9 mouse cellular contexts compared by ENCODE assay signal in genomic region chr6:52840589-52841044, GRCm38 (mm10).
DNase-seq lines count a peak whose midpoint lies in the region; ATAC-seq and TF ChIP-seq lines count a peak whose summit lies in the region.
"Had no signal": no experiment of that assay in that cellular context is flagged by ENCODE, and none has a peak within 500 bp of the region (broad histone marks: within the 10 kb centered on the region; RNA-seq: fewer than 3 reads in every experiment).

No protein-coding gene starts in this region.

- H3ac ChIP-seq in myocyte (ENCODE audit: control insufficient read depth, insufficient read length), result no peak overlapping the region

- no peaks in the 10 kb centered on the region for H3K9me3 ChIP-seq in embryonic facial prominence, embryonic 15.5 days (replicated peaks)

- DNase-seq in left cerebral cortex, postnatal 4 days, result peak; percentile 86
- DNase-seq in left cerebral cortex, postnatal 10 days (ENCODE audit: extremely low spot score in 1 of 2, low spot score in 2 of 2), result no peak
- peak; percentile 42 for DNase-seq in heart, postnatal 4 days
- no peak for DNase-seq in lung, postnatal 10 days
- DNase-seq in adrenal gland, postnatal 25 days, result no peak
- no peak for DNase-seq in frontal cortex, postnatal 25 days (ENCODE audit: low spot score in 2 of 2)
- DNase-seq: cerebellum, adult 9-10 months had no signal

- peak; percentile 52; the same call in 1 of the 2 replicates for ATAC-seq in embryonic facial prominence, embryonic 15.5 days (ENCODE audit: insufficient number of reproducible peaks, low FRiP score, low TSS enrichment, low read depth)

- no peaks in the 10 kb centered on the region for H3K79me2 ChIP-seq in myocyte (ENCODE audit: control insufficient read depth, insufficient read depth)

- H3K4me1 ChIP-seq in embryonic facial prominence, embryonic 15.5 days, result peaks cover 26% of the 10 kb centered on the region

- H3K36me3 ChIP-seq in embryonic facial prominence, embryonic 15.5 days, result no peaks in the 10 kb centered on the region
- no peaks in the 10 kb centered on the region for H3K36me3 ChIP-seq in myocyte (ENCODE audit: control insufficient read depth, insufficient read depth)

- intact Hi-C loops in left cerebral cortex, postnatal 4 days (cut with DNase I), result no loop called here
- intact Hi-C loops in left cerebral cortex, postnatal 10 days (cut with DNase I), result loop anchor here (5.0 kb wide), 1 partner anchor 77 kb away; no protein-coding TSS in a partner anchor

- H3K9ac ChIP-seq in embryonic facial prominence, embryonic 15.5 days, result no peak overlapping the region

- no peaks in the 10 kb centered on the region for H3K27me3 ChIP-seq in embryonic facial prominence, embryonic 15.5 days
- H3K27me3 ChIP-seq in myocyte (ENCODE audit: control insufficient read depth, insufficient read depth, insufficient read length), result no peaks in the 10 kb centered on the region

- no peak for TF ChIP-seq POLR2A in myocyte (IDR thresholded peaks at IDR 0.05; ENCODE audit: insufficient read length, low read depth)

- WGBS in embryonic facial prominence, embryonic 15.5 days, result 28% methylated on average over 9 of the region's 9 CpGs

- no peak overlapping the region for H3K4me3 ChIP-seq in embryonic facial prominence, embryonic 15.5 days (replicated peaks)
- H3K4me3 ChIP-seq in myocyte, result no peak overlapping the region

- H3K4me2 ChIP-seq in embryonic facial prominence, embryonic 15.5 days (replicated peaks), result no peak overlapping the region
- H3K4me2 ChIP-seq in myocyte (ENCODE audit: low read depth), result peak overlapping the region; percentile 55

- H3K27ac ChIP-seq in embryonic facial prominence, embryonic 15.5 days (replicated peaks), result peak overlapping the region; percentile 45; the same call in 1 of the 2 replicates

TF ChIP-seq in myocyte, 11 proteins besides CTCF, POLR2A, EP300 and RAD21:
- TF ChIP-seq MAX (IDR thresholded peaks at IDR 0.05; ENCODE audit: low read depth) (no peak), TCF3 (IDR thresholded peaks at IDR 0.05; ENCODE audit: insufficient read length, low read depth) (peak; percentile 54), REST (IDR thresholded peaks at IDR 0.05; ENCODE audit: insufficient read depth, insufficient read length) (no peak), E2F4 (IDR thresholded peaks at IDR 0.05; ENCODE audit: insufficient read depth) (no peak), MYOG (IDR thresholded peaks at IDR 0.05; ENCODE audit: control insufficient read depth in 1 of 3, insufficient read depth in 1 of 3, insufficient read length in 2 of 3, low read depth in 2 of 3) (peak; percentile 53 to 82 (median 58)), TCF12 (IDR thresholded peaks at IDR 0.05; ENCODE audit: insufficient read depth, poor library complexity, severe bottlenecking) (peak; percentile 46), MYOD1 (IDR thresholded peaks at IDR 0.05; ENCODE audit: control insufficient read depth in 1 of 3, insufficient read length in 2 of 3, low read depth in 2 of 3) (peak; percentile 69 to 88 (median 79)), USF1 (IDR thresholded peaks at IDR 0.05; ENCODE audit: low read depth) (no peak), POLR2AphosphoS2 (IDR thresholded peaks at IDR 0.05; ENCODE audit: insufficient read length, low read depth) (no peak), CEBPB (IDR thresholded peaks at IDR 0.05; ENCODE audit: insufficient read depth, poor library complexity, severe bottlenecking) (no peak), SRF (IDR thresholded peaks at IDR 0.05; ENCODE audit: control insufficient read depth, insufficient read length, low read depth) (peak; percentile 76)

Comparison
In these comparisons a context has a peak if more than half of its experiments do, and no peak if none do; other contexts are left out.
1. DNase-seq: peak in left cerebral cortex, postnatal 4 days (single experiment) and heart, postnatal 4 days (single experiment); none in left cerebral cortex, postnatal 10 days (0 of 2), lung, postnatal 10 days (single experiment), adrenal gland, postnatal 25 days (single experiment) and frontal cortex, postnatal 25 days (0 of 2).